Mouse (Mus musculus): Measurements from ENCODE around the gene Rmdn3.

DNA sequence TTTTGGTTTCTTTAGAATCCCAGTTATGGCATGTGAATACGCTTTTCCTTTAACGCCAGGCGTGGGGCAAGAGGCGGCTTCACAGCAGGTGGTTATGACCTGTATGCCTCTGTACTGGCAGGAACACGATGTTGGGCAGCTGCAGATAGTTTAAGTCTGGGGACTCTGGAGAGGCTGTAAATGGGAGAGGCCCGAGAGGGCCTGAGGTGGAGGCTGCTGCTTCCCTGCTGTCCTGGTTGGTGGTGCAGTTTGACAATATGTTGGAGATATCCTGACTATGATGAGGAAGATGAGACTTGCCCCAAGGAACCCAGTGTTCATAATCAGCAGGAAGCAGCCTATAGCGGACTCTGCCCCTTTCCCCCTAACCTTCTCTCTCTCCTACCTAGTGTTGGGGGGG is 26.1 kb upstream of the Rmdn3 start:
- TF ChIP-seq ZNF384 (IDR thresholded peaks at IDR 0.05; ENCODE audit: low read depth, low read length), result no peak
- no peak for TF ChIP-seq CTCF (IDR thresholded peaks at IDR 0.05 in 2 of 3, conservative IDR thresholded peaks at IDR 0.05 in 1 of 3; ENCODE audit: control insufficient read depth in 1 of 3, insufficient read depth in 1 of 3, low read depth in 2 of 3, low read length in 3 of 3, poor library complexity in 1 of 3, severe bottlenecking in 1 of 3)
- TF ChIP-seq SMC3 (IDR thresholded peaks at IDR 0.05; ENCODE audit: low read depth, low read length), result no peak
- no peak for TF ChIP-seq POLR2A (IDR thresholded peaks at IDR 0.05; ENCODE audit: control insufficient read depth in 1 of 2, insufficient read depth in 1 of 2, low read depth in 1 of 2, low read length in 2 of 2, poor library complexity in 1 of 2)
- no peak for TF ChIP-seq HCFC1 (IDR thresholded peaks at IDR 0.05; ENCODE audit: low read depth, low read length)
- TF ChIP-seq E2F4 (IDR thresholded peaks at IDR 0.05; ENCODE audit: borderline replicate concordance, low read depth, low read length), result no peak

All from MEL (cell line).